Mouse (Mus musculus) liver, embryonic 13.5 days (tissue): Measurements from ENCODE around the gene Nudt15. TPM values are rescaled to one million over a fixed set of nuclear protein-coding genes. Genes with fewer than 3 reads are reported as not detected.
"Not testable (repeated sequence)": the region's sequence is repeated elsewhere in the genome, so short reads cannot be mapped to it uniquely, and the experiment has no call there.

Experiments used
- ATAC-seq: fragments of 200-750 bp; cut with Nextera tagmentation; 2 replicates; pipeline ENCODE4 v1.8.0; 2017; ENCODE audit warnings: low read depth, mild to moderate bottlenecking, moderate number of reproducible peaks, moderate library complexity
- DNase-seq: peaks from one replicate; pipeline ENCODE4 v3.0.0; 2022
- H3K27ac ChIP-seq: fragments of 300-500 bp; sonication (generic); 2 replicates; pipeline ENCODE4 v1.5.1; 2015; ENCODE audit warnings: moderate library complexity, mild to moderate bottlenecking, inconsistent platforms
- H3K27me3 ChIP-seq: fragments of 300-500 bp; sonication (generic); 2 replicates; pipeline ENCODE4 v1.6.1; 2015; ENCODE audit warnings: mild to moderate bottlenecking, inconsistent platforms
- H3K36me3 ChIP-seq: fragments of 300-500 bp; sonication (generic); 2 replicates; pipeline ENCODE4 v1.6.1; 2015; ENCODE audit warnings: mild to moderate bottlenecking, inconsistent platforms
- H3K4me1 ChIP-seq: fragments of 300-500 bp; sonication (generic); replicated peaks from 2 replicates; pipeline ENCODE4 v1.6.1; 2015; ENCODE audit warnings: inconsistent platforms
- H3K4me2 ChIP-seq: fragments of 300-500 bp; sonication (generic); 2 replicates; pipeline ENCODE4 v1.6.1; 2015; ENCODE audit warnings: inconsistent platforms, mild to moderate bottlenecking, moderate library complexity
- H3K4me3 ChIP-seq: fragments of 300-500 bp; sonication (generic); replicated peaks from 2 replicates; pipeline ENCODE4 v1.5.1; 2015; ENCODE audit warnings: mild to moderate bottlenecking, inconsistent platforms
- H3K9ac ChIP-seq: fragments of 300-500 bp; sonication (generic); 2 replicates; pipeline ENCODE4 v1.6.1; 2015; ENCODE audit warnings: mild to moderate bottlenecking, inconsistent platforms
- H3K9me3 ChIP-seq: fragments of 300-500 bp; sonication (generic); replicated peaks from 2 replicates; pipeline ENCODE4 v1.6.1; 2016; ENCODE audit warnings: inconsistent platforms
- WGBS: fragments of 180-500 bp; shearing (Covaris S2); methylation state at CpG from one replicate; pipeline ENCODE4 v1.1.7; 2015; ENCODE audit not compliant: insufficient replicate concordance; 5-methylcytosine and 5-hydroxymethylcytosine counted together
- polyA plus RNA-seq: library from polyadenylated mRNA; unstranded; fragments of >200 nt; fragmentation: Nextera tagmentation; extraction: Ambion mirVana; gene quantifications from 2 replicates; pipeline ENCODE4 v1.2.1, GENCODE M21; 2015

Nudt15 gene
- 4.2 and 5.1 TPM in 2 replicates for polyA plus RNA-seq

- DNase-seq (no peak), ATAC-seq (no peak)
- WGBS = 73% methylated on average over 3 of the region's 3 CpGs
- no peak within 1 kb of the TSS for H3K4me2 ChIP-seq
- peaks cover 7% of the 10 kb centered on the region for H3K4me1 ChIP-seq
- no peak within 1 kb of the TSS for H3K27ac ChIP-seq
- no peaks in the 10 kb centered on the region for H3K36me3 ChIP-seq
- H3K9me3 ChIP-seq = no peaks in the 10 kb centered on the region
- no peaks in the 10 kb centered on the region for H3K27me3 ChIP-seq
- H3K9ac ChIP-seq = no peak within 1 kb of the TSS
- H3K4me3 ChIP-seq = no peak within 1 kb of the TSS
Measured at GRCm38 (mm10) chr14:73548051-73548450, at the start of gene Nudt15. Nudt15 (minus strand) TSS chr14:73548242.

- Histone ChIP-seq H3K4me1 (no peaks in the 10 kb centered on the region), H3K9ac (no peak overlapping the region), H3K36me3 (peaks cover 36% of the 10 kb centered on the region), H3K9me3 (no peaks in the 10 kb centered on the region), H3K27ac (no peak overlapping the region), H3K27me3 (no peaks in the 10 kb centered on the region), H3K4me2 (no peak overlapping the region), H3K4me3 (no peak overlapping the region)
- 70% methylated on average over 1 of the region's 1 CpGs for WGBS
- ATAC-seq = no peak
- DNase-seq = no peak
Measured at GRCm38 (mm10) chr14:73592166-73592565, 44.1 kb upstream of the Nudt15 start.

- 58% methylated on average over 1 of the region's 1 CpGs for WGBS
- ATAC-seq (no peak), DNase-seq (no peak)
- no peak overlapping the region for H3K4me2 ChIP-seq
- H3K27ac ChIP-seq = no peak overlapping the region
- H3K27me3 ChIP-seq = no peaks in the 10 kb centered on the region
- no peak overlapping the region for H3K9ac ChIP-seq
- no peaks in the 10 kb centered on the region for H3K4me1 ChIP-seq
- H3K36me3 ChIP-seq = peaks cover 23% of the 10 kb centered on the region
- no peak overlapping the region for H3K4me3 ChIP-seq
- no peaks in the 10 kb centered on the region for H3K9me3 ChIP-seq
Measured at GRCm38 (mm10) chr14:73588080-73588479, 40.0 kb upstream of the Nudt15 start.

GRCm38 (mm10) chr14:73576336-73576735 lies 28.3 kb upstream of the Nudt15 start:
- no peak for ATAC-seq
- Histone ChIP-seq H3K36me3 (peaks cover 29% of the 10 kb centered on the region), H3K4me3 (no peak overlapping the region), H3K4me1 (peaks cover 9% of the 10 kb centered on the region; the same call in 1 of the 2 replicates), H3K9me3 (no peaks in the 10 kb centered on the region), H3K4me2 (no peak overlapping the region), H3K27me3 (no peaks in the 10 kb centered on the region), H3K27ac (no peak overlapping the region), H3K9ac (no peak overlapping the region)
- no peak for DNase-seq

- ATAC-seq (no peak), DNase-seq (no peak)
- no peak overlapping the region for H3K4me2 ChIP-seq
- H3K36me3 ChIP-seq = peaks cover 30% of the 10 kb centered on the region
- no peaks in the 10 kb centered on the region for H3K27me3 ChIP-seq
- peaks cover 9% of the 10 kb centered on the region; the same call in 1 of the 2 replicates for H3K4me1 ChIP-seq
- H3K27ac ChIP-seq = no peak overlapping the region
- H3K4me3 ChIP-seq = no peak overlapping the region
- H3K9me3 ChIP-seq = no peaks in the 10 kb centered on the region
- H3K9ac ChIP-seq = no peak overlapping the region
- 70% methylated on average over 5 of the region's 5 CpGs for WGBS
Measured at GRCm38 (mm10) chr14:73574053-73574452, 26.0 kb upstream of the Nudt15 start.

- Histone ChIP-seq H3K27ac (no peak overlapping the region), H3K36me3 (peaks cover 29% of the 10 kb centered on the region), H3K27me3 (no peaks in the 10 kb centered on the region), H3K4me2 (no peak overlapping the region), H3K4me1 (peaks cover 1% of the 10 kb centered on the region; the same call in 1 of the 2 replicates), H3K9me3 (no peaks in the 10 kb centered on the region), H3K9ac (no peak overlapping the region), H3K4me3 (no peak overlapping the region)
- WGBS = 74% methylated on average over 4 of the region's 4 CpGs
- ATAC-seq = no peak
- no peak for DNase-seq
Measured at GRCm38 (mm10) chr14:73571143-73571542, 23.1 kb upstream of the Nudt15 start.

GRCm38 (mm10) chr14:73569831-73570230 lies 21.8 kb upstream of the Nudt15 start:
- H3K4me2 ChIP-seq, H3K27ac ChIP-seq, DNase-seq, ATAC-seq, H3K27me3 ChIP-seq, H3K4me1 ChIP-seq, H3K9me3 ChIP-seq, H3K4me3 ChIP-seq, H3K9ac ChIP-seq: not testable (repeated sequence)
- H3K36me3 ChIP-seq = peaks cover 21% of the 10 kb centered on the region
- 79% methylated on average over 4 of the region's 4 CpGs for WGBS

GRCm38 (mm10) chr14:73553122-73553696 lies 5.2 kb upstream of the Nudt15 start:
- 1% methylated on average over 10 of the region's 10 CpGs for WGBS
- H3K4me2 ChIP-seq = peak overlapping the region; percentile 84
- DNase-seq (no peak), ATAC-seq (peak; percentile 57)
- peak overlapping the region; percentile 67 for H3K27ac ChIP-seq
- peaks cover 27% of the 10 kb centered on the region for H3K4me1 ChIP-seq
- H3K9ac ChIP-seq = peak overlapping the region; percentile 96
- no peaks in the 10 kb centered on the region for H3K27me3 ChIP-seq
- H3K9me3 ChIP-seq = no peaks in the 10 kb centered on the region
- peaks cover 9% of the 10 kb centered on the region for H3K36me3 ChIP-seq
- peak overlapping the region; percentile 99 for H3K4me3 ChIP-seq

GRCm38 (mm10) chr14:73552341-73553121 lies 4.5 kb upstream of the Nudt15 start:
- Histone ChIP-seq H3K9ac (peak overlapping the region; percentile 96), H3K27me3 (no peaks in the 10 kb centered on the region), H3K4me3 (peak overlapping the region; percentile 99), H3K4me1 (peaks cover 26% of the 10 kb centered on the region), H3K27ac (peak overlapping the region; percentile 67), H3K4me2 (peak overlapping the region; percentile 84), H3K9me3 (no peaks in the 10 kb centered on the region), H3K36me3 (peaks cover 9% of the 10 kb centered on the region)
- peak; percentile 90 for DNase-seq
- 4% methylated on average over 61 of the region's 61 CpGs for WGBS
- peak; percentile 96 for ATAC-seq

- Histone ChIP-seq H3K4me1 (peaks cover 26% of the 10 kb centered on the region), H3K27me3 (no peaks in the 10 kb centered on the region), H3K9ac (no peak overlapping the region), H3K4me2 (no peak overlapping the region), H3K9me3 (no peaks in the 10 kb centered on the region), H3K36me3 (peaks cover 7% of the 10 kb centered on the region), H3K4me3 (no peak overlapping the region), H3K27ac (no peak overlapping the region)
- no peak for DNase-seq
- WGBS = 68% methylated on average over 6 of the region's 6 CpGs
- ATAC-seq = no peak
Measured at GRCm38 (mm10) chr14:73551164-73551563, 3.1 kb upstream of the Nudt15 start.

- H3K27me3 ChIP-seq = no peaks in the 10 kb centered on the region
- no peak overlapping the region for H3K4me3 ChIP-seq
- H3K4me1 ChIP-seq = peaks cover 26% of the 10 kb centered on the region
- DNase-seq (no peak), ATAC-seq (no peak)
- H3K9ac ChIP-seq = no peak overlapping the region
- WGBS = 46% methylated on average over 8 of the region's 8 CpGs
- H3K4me2 ChIP-seq = no peak overlapping the region
- no peak overlapping the region for H3K27ac ChIP-seq
- H3K9me3 ChIP-seq = no peaks in the 10 kb centered on the region
- peaks cover 5% of the 10 kb centered on the region; the same call in 1 of the 2 replicates for H3K36me3 ChIP-seq
Measured at GRCm38 (mm10) chr14:73550732-73551131, 2.7 kb upstream of the Nudt15 start.
